Mouse (Mus musculus): ENCODE results near the gene Fmo9. TPM values are rescaled to one million over a fixed set of nuclear protein-coding genes. Genes with fewer than 3 reads are reported as not detected.

Gene Fmo9
- not detected for total RNA-seq (2021)
- long read RNA-seq, experiment 1 = 0 reads
- long read RNA-seq, experiment 2 = 0 reads

DNA sequence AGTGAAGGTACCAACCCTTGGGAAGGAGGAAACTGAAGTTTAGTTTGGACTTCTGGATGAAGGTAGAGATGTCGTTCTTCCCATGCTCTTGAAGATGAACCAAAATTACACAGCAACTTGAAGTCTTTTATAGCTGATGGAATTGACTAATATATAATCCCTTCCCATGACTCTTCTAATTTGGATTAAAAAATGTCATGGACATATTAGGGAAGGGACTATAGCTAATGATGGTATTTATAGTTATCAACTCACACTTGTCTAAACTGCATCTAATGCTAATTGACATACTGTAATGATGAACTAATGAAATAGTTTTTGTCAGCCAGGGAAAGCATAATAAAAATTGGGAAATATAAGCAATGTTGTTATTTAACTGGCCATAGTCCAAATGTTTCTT is at the start of gene Fmo9:
Fmo9 (minus strand) TSS at position 101 of the 400 bp plus-strand sequence.
- Histone ChIP-seq H3K27ac (no peak within 1 kb of the TSS), H3K4me3 (no peak within 1 kb of the TSS)
- no peak for DNase-seq
- TF ChIP-seq CTCF (IDR thresholded peaks at IDR 0.05) = no peak
- intact Hi-C loops (cut with DNase I) = no loop called here

DNA sequence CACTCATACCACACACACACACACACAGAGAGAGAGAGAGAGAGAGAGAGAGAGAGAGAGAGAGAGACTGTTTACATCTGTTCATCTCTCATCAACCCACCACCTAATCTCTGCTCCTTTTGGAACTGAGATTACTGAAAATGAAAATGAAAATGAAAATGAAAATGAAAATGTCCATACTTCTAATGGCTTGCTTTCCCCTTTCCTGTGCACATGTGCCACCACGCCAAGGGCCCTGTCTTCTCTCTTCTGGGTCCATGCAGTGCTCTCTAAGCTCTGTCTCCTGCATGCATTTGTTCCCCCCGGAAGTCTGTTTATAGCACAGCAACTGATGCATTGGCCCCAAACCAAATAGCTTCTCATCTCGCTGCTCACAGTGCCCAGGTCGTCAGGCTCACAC is 49.2 kb upstream of the Fmo9 start:
- Histone ChIP-seq H3K27ac (no peak overlapping the region), H3K4me3 (no peak overlapping the region)
- intact Hi-C loops (cut with DNase I) = no loop called here
- no peak for DNase-seq
- no peak for TF ChIP-seq CTCF (IDR thresholded peaks at IDR 0.05)

DNA sequence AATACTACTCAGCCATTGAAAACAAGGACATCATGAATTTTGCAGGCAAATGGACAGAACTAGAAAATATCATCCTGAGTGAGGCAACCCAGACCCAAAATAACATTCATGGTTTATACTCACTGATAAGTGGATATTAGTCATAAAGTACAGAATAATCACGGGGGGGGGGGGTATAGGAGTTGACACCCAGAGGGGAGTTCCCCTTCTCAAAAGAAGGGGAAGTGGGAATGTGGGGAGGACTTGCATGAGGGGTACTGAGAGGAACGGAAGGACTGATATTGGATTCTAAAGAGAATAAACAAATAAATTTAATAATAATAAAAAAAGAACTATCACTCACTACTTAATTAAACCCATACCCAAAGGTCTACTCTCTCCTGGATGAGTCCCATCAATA is 48.6 kb upstream of the Fmo9 start:
- no peak for TF ChIP-seq CTCF (IDR thresholded peaks at IDR 0.05)
- intact Hi-C loops (cut with DNase I) = no loop called here

DNA sequence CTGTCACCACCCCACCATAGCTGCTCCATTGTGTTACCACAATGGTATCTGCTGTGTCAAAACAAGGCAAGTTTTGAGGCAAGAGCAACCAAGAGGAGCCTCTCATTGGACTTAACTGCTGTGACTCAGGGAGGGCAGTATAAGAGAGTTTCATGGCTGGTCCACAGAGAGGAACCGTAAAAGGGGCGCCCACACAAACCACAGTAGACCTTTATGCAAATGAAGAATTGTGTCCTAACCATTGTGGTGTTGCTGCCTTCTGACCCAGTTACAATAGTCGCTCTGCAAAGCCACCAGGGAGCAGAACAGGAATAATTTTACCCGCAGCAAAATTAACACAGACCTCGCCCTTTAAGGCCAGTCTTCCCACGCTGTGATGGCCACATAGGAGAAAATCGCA is 29.2 kb upstream of the Fmo9 start:
- Histone ChIP-seq H3K27ac (no peak overlapping the region), H3K4me3 (no peak overlapping the region)
- intact Hi-C loops (cut with DNase I) = no loop called here
- no peak for DNase-seq
- TF ChIP-seq CTCF (IDR thresholded peaks at IDR 0.05) = no peak

More for the DNA sequence above, 48.6 kb upstream of the Fmo9 start:
- no peak overlapping the region for H3K4me3 ChIP-seq
- DNase-seq = no peak
- H3K27ac ChIP-seq = no peak overlapping the region

DNA sequence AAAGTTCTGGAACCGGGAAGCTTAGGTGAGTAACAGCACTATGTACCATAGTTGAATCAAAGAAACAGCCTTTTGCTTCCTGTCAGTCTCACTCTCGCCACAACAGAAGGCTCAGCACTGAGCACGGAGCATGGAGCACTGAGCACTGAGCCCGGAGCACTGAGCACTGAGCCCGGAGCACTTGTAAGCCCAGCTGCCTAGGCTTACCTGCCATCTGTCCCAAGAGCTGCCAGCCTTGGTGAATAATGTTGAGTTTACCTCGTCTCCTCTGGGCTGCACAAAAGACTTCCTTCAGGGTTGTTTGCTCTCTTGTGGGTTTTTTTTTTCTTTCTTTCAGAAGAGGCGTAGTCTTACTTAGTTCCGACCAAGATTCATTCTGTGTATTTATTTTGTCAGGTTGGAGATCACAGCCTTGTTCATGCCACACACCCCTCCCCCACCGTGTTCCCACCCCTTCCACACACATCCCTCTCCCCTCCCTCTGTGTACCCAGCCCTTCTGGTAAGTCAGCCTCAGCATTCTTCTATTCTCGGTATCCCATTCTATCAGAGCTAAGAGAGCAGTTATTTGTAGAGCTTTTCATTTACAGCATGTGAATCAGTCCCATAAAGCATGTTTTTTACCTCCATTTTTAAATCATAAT is 20.7 kb upstream of the Fmo9 start:
- DNase-seq = no peak

DNA sequence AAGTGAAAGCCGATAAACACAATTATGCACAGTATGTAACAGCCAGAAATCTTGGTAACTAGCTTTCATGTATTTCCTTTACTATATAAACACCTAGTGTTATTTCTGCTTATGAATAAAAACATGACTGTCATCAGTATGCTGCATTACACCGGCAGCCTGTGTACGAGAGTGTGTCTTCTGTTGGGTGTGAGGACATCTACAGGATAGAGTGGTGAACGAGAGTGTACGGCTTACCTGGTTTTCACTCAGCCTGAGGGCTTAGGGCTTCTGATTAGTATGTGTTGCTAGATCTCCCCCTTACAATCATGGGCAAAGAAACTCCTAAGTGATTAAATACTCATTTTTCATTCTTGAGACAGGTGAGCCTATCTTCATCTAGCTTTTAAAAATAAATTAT is 12.4 kb downstream of the Fmo9 start:
- no peak for TF ChIP-seq CTCF (IDR thresholded peaks at IDR 0.05)
- Histone ChIP-seq H3K4me3 (no peak overlapping the region), H3K27ac (no peak overlapping the region)
- no peak for DNase-seq
- intact Hi-C loops (cut with DNase I) = no loop called here

More for the DNA sequence above, 20.7 kb upstream of the Fmo9 start:
- intact Hi-C loops (cut with DNase I) = no loop called here
- Histone ChIP-seq H3K4me3 (no peak overlapping the region), H3K27ac (no peak overlapping the region)
- no peak for TF ChIP-seq CTCF (IDR thresholded peaks at IDR 0.05)

DNA sequence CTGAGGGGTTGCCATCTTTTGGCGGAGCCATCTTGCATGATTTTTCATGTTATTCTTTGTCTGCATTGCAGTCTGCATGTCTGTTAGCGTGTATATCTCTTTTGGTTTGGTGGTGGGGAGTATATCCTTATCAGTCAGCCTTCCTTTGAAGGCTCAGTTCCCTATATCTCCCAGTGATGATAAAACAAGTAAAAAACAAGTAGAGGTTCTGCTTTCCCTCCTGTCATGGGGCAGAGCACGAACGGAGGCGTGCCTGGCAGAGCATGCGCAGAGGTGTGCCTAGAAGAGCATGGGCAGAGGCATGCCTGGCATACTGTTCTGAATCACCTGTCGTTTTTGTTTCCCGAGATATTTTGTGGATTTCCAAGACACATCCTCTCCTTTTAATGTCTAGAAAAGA is 20.8 kb downstream of the Fmo9 start:
- intact Hi-C loops (cut with DNase I) = no loop called here
- Histone ChIP-seq H3K27ac (no peak overlapping the region), H3K4me3 (no peak overlapping the region)
- TF ChIP-seq CTCF (IDR thresholded peaks at IDR 0.05) = no peak
- no peak for DNase-seq

DNA sequence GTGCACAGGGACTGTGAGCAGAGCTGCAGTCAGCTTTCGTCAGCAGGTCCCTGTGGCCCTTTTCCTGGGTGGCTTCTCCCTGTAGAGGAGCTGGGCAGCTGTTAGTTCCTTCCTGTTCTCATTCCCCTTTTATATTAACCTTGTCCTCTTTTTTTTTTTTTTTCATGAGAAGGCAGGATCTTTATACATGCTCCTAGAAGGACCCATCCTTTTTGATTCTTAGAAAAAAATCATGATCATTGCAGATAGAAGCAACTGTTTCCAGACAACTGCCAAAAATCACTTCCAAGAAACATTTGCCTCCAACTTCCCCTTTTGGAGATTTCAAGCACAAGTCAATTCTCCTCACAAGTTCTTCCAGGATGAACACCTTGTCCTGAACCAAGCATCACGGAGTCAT is 34.1 kb downstream of the Fmo9 start, which contains the start of gene Gm4847:
Gm4847 (minus strand) TSS at position 101 of the 400 bp plus-strand sequence.
- DNase-seq = no peak
- H3K4me3 ChIP-seq = no peak within 1 kb of the TSS
- intact Hi-C loops (cut with DNase I) = no loop called here
- no peak for TF ChIP-seq CTCF (IDR thresholded peaks at IDR 0.05)
- H3K27ac ChIP-seq = no peak within 1 kb of the TSS

Small RNAs within 50 kb of the gene (microRNA-seq; reads per million reads assigned to microRNA genes)
- gene Gm22992 = not detected

Other genes with a start within 250 kb of the Fmo9 start
- gene Gm4846, start 184.3 kb downstream of the Fmo9 start, total RNA-seq (2021) = not detected
- not detected for gene Gm4847, start 34.2 kb downstream of the Fmo9 start, total RNA-seq (2021)

Data from gastrocnemius, adult 2 months (tissue).